Mouse (Mus musculus): Measurements from ENCODE around the gene Mul1.

Gene Mul1

GRCm38 (mm10) chr4:138431340-138431739 lies 3.1 kb upstream of the Mul1 start:
- in situ Hi-C loops (cut with MseI, MboI): no loop called here

DNA sequence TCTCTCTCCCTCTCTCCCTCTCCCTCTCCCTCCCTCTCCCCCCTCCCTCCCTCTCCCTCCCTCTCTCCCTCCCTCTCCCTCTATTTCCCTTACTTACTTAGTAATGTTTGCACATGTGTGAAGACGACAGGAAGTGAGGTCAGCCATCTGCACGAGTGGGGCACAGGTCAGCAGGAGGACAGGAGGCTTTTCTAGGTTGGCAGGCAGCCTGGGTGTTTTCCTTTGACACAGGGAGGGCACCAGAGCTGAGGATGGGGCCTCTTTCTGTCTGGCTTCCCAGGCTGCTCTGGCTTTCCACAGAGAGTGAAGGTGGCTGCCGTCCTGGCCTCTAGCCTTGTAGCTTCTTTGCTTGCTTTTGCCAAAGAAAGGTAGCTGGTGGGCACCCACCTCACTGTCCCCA lies 5.6 kb downstream of the Mul1 start:
- in situ Hi-C loops (cut with MseI, MboI): no loop called here

GRCm38 (mm10) chr4:138444941-138445340 lies 10.5 kb downstream of the Mul1 start:
- in situ Hi-C loops (cut with MseI, MboI): loop anchor here in 1 of 2 experiments (5.0 kb wide), 2 partner anchors 257 to 407 kb away; no protein-coding TSS in a partner anchor

GRCm38 (mm10) chr4:138446981-138447380 lies 12.5 kb downstream of the Mul1 start:
- in situ Hi-C loops (cut with MseI, MboI): loop anchor here in 1 of 2 experiments (5.0 kb wide), 2 partner anchors 255 to 405 kb away; no protein-coding TSS in a partner anchor

DNA sequence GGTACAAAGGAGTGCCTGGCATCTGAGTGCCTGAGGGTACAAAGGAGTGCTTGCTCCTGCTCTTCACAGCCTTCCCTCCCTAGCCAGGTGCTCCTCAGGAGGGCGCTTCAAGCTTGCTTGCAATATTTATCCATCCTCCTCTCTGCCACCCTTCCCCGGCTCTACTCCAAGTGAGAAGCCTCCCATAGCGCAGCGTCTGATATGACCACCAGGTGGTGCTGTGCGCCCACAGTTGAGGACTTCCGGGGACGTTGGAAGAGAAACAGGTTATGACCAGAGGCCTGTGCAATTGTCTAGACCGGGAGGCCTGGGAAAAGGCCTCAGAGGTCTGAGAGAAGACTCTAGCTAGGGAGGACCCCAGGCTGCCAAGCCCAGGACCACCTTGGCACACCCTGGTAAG lies 12.9 kb downstream of the Mul1 start:
- in situ Hi-C loops (cut with MseI, MboI): loop anchor here in 1 of 2 experiments (5.0 kb wide), 2 partner anchors 255 to 405 kb away; no protein-coding TSS in a partner anchor

- in situ Hi-C loops (cut with MseI, MboI): loop anchor here in 1 of 2 experiments (5.0 kb wide), 2 partner anchors 254 to 404 kb away; no protein-coding TSS in a partner anchor
Observed at GRCm38 (mm10) chr4:138447827-138448602, 13.5 kb downstream of the Mul1 start.

GRCm38 (mm10) chr4:138448872-138449615 lies 14.6 kb downstream of the Mul1 start:
- in situ Hi-C loops (cut with MseI, MboI): loop anchor here in 1 of 2 experiments (5.0 kb wide), 2 partner anchors 253 to 403 kb away; no protein-coding TSS in a partner anchor

- in situ Hi-C loops (cut with MseI, MboI): loop anchor here (5.0 to 10.0 kb wide), 3 partner anchors 253 to 403 kb away; no protein-coding TSS in a partner anchor
Observed at GRCm38 (mm10) chr4:138449636-138450314, 15.3 kb downstream of the Mul1 start.

- in situ Hi-C loops (cut with MseI, MboI): loop anchor here in 1 of 2 experiments (5.0 to 10.0 kb wide), 2 partner anchors 250 to 392 kb away; no protein-coding TSS in a partner anchor
Observed at GRCm38 (mm10) chr4:138452306-138453096, 18.0 kb downstream of the Mul1 start.

DNA sequence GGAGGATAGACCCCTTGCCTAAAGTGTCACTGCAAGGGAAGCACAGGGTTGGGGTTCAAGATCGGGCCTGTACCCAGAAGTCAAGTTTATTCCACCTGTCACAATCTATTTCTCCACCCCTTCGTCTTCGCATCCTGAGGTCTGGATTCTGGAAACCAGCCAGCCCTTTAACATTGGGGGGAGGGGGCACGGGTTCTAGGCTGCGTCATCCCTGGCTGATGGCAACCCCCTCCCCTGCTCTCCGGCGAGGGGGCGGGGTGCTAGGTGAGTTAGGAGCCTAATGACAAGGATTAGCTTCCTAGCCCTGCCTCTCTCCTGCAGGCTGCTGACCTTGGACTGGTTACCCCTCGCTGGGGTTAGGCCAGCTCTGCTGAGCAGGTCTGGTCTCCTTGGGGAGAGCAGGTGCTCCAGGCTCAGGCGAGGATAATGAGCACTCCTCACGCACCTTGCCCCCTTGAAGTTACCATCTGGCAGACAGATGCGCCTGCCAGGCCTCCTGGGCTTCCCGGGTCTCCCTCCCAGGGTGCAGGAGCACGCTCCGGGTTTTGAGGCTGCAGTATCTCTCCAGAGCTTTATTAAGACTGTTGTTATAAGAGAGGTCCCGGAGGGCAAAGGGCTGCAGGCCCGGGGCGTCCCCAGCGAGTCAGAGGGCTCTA lies 18.8 kb downstream of the Mul1 start:
- in situ Hi-C loops (cut with MseI, MboI): loop anchor here in 1 of 2 experiments (5.0 to 10.0 kb wide), 2 partner anchors 249 to 392 kb away; no protein-coding TSS in a partner anchor

GRCm38 (mm10) chr4:138453753-138454570 lies 19.5 kb downstream of the Mul1 start, which contains the start of gene Camk2n1:
Gene Camk2n1, plus strand, starts transcription at chr4:138454314.
- in situ Hi-C loops (cut with MseI, MboI): loop anchor here in 1 of 2 experiments (5.0 to 10.0 kb wide), 2 partner anchors 248 to 391 kb away; no protein-coding TSS in a partner anchor

GRCm38 (mm10) chr4:138454571-138455140 lies 20.2 kb downstream of the Mul1 start:
- in situ Hi-C loops (cut with MseI, MboI): loop anchor here in 1 of 2 experiments (5.0 to 10.0 kb wide), 2 partner anchors 248 to 390 kb away; no protein-coding TSS in a partner anchor

GRCm38 (mm10) chr4:138455141-138455955 lies 20.9 kb downstream of the Mul1 start:
- in situ Hi-C loops (cut with MseI, MboI): loop anchor here in 1 of 2 experiments (10.0 kb wide), 1 partner anchor 389 kb away; no protein-coding TSS in a partner anchor

DNA sequence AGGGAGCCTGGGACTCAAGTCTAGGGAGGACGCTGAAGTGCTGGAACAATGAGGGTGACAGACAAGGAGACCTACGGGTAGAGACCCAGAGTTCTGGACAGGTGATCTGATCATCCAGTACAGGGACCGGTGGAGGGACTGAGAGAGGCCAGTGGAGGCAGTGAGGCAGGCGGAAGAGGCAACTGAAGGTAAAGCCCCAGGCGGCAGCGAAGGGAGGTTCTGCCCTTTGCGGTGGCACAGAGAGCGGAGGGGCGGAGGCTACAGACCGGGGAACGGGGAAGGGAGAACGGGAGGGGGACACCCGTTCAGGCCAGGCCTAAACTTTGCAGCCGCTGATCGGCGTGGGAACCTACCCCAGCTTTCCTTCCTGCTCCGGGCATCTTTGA lies 21.5 kb downstream of the Mul1 start:
- in situ Hi-C loops (cut with MseI, MboI): loop anchor here in 1 of 2 experiments (10.0 kb wide), 1 partner anchor 389 kb away; no protein-coding TSS in a partner anchor

GRCm38 (mm10) chr4:138456536-138456935 lies 22.1 kb downstream of the Mul1 start:
- in situ Hi-C loops (cut with MseI, MboI): loop anchor here in 1 of 2 experiments (10.0 kb wide), 1 partner anchor 388 kb away; no protein-coding TSS in a partner anchor

- in situ Hi-C loops (cut with MseI, MboI): loop anchor here in 1 of 2 experiments (10.0 kb wide), 1 partner anchor 388 kb away; no protein-coding TSS in a partner anchor
Observed at GRCm38 (mm10) chr4:138457091-138457490, 22.6 kb downstream of the Mul1 start.

GRCm38 (mm10) chr4:138458171-138458570 lies 23.7 kb downstream of the Mul1 start:
- in situ Hi-C loops (cut with MseI, MboI): loop anchor here in 1 of 2 experiments (10.0 kb wide), 1 partner anchor 387 kb away; no protein-coding TSS in a partner anchor
